Mouse (Mus musculus): ENCODE data around the gene Myh14. TPM values are rescaled to one million over a fixed set of nuclear protein-coding genes. Genes with fewer than 3 reads are reported as not detected.

Myh14 gene
- polyA plus RNA-seq, 1 experiment from 2014 or later, result 3.3 TPM

- under 1% methylated on average over 18 of the region's 18 CpGs for WGBS
- H3K4me1 ChIP-seq (replicated peaks), result peaks cover 52% of the 10 kb centered on the region
- peak overlapping the region; percentile 70 for H3K4me3 ChIP-seq
- no peaks in the 10 kb centered on the region for H3K36me3 ChIP-seq
- ATAC-seq (ENCODE audit: low FRiP score, low read depth), result peak; percentile 31; the same call in 1 of the 2 replicates
- H3K9me3 ChIP-seq, result no peaks in the 10 kb centered on the region
- H3K27me3 ChIP-seq, result peaks cover 3% of the 10 kb centered on the region; the same call in 1 of the 2 replicates
- peak overlapping the region; percentile 80 for H3K27ac ChIP-seq (replicated peaks)
- peak overlapping the region; percentile 92 for H3K4me2 ChIP-seq
- peak overlapping the region; percentile 51 for H3K9ac ChIP-seq
Observed at GRCm38 (mm10) chr7:44586930-44587329, 83.7 kb downstream of the Myh14 start.

GRCm38 (mm10) chr7:44586518-44586917, 84.1 kb downstream of the Myh14 start:
- peaks cover 48% of the 10 kb centered on the region for H3K4me1 ChIP-seq (replicated peaks)
- peak overlapping the region; percentile 70 for H3K4me3 ChIP-seq
- peak overlapping the region; percentile 92 for H3K4me2 ChIP-seq
- H3K9me3 ChIP-seq, result no peaks in the 10 kb centered on the region
- ATAC-seq (ENCODE audit: low FRiP score, low read depth), result no peak
- H3K36me3 ChIP-seq, result no peaks in the 10 kb centered on the region
- no peaks in the 10 kb centered on the region; the same call in 1 of the 2 replicates for H3K27me3 ChIP-seq
- peak overlapping the region; percentile 80 for H3K27ac ChIP-seq (replicated peaks)
- H3K9ac ChIP-seq, result peak overlapping the region; percentile 51
- 7% methylated on average over 19 of the region's 19 CpGs for WGBS

- ATAC-seq (ENCODE audit: low FRiP score, low read depth), result no peak
- no peak overlapping the region for H3K27ac ChIP-seq (replicated peaks)
- no peak overlapping the region for H3K4me3 ChIP-seq
- H3K27me3 ChIP-seq, result no peaks in the 10 kb centered on the region
- H3K9ac ChIP-seq, result no peak overlapping the region
- no peak overlapping the region for H3K4me2 ChIP-seq
- 95% methylated on average over 6 of the region's 6 CpGs for WGBS
- H3K9me3 ChIP-seq, result no peaks in the 10 kb centered on the region
- peaks cover 40% of the 10 kb centered on the region for H3K4me1 ChIP-seq (replicated peaks)
- no peaks in the 10 kb centered on the region for H3K36me3 ChIP-seq
Observed at GRCm38 (mm10) chr7:44585606-44586005, 85.0 kb downstream of the Myh14 start.

- Histone ChIP-seq H3K4me3 (no peak overlapping the region), H3K27ac (replicated peaks) (no peak overlapping the region), H3K4me1 (replicated peaks) (peaks cover 35% of the 10 kb centered on the region), H3K9ac (no peak overlapping the region), H3K9me3 (no peaks in the 10 kb centered on the region), H3K4me2 (no peak overlapping the region), H3K36me3 (no peaks in the 10 kb centered on the region), H3K27me3 (no peaks in the 10 kb centered on the region)
- WGBS, result 91% methylated on average over 6 of the region's 6 CpGs
- no peak for ATAC-seq (ENCODE audit: low FRiP score, low read depth)
Observed at GRCm38 (mm10) chr7:44584921-44585320, 85.7 kb downstream of the Myh14 start.

- peaks cover 29% of the 10 kb centered on the region for H3K4me1 ChIP-seq (replicated peaks)
Observed at GRCm38 (mm10) chr7:44584265-44584804, 86.3 kb downstream of the Myh14 start.

GRCm38 (mm10) chr7:44583146-44583545, 87.5 kb downstream of the Myh14 start:
- H3K9ac ChIP-seq, result no peak overlapping the region
- no peak overlapping the region for H3K4me3 ChIP-seq
- H3K27ac ChIP-seq (replicated peaks), result no peak overlapping the region
- no peak overlapping the region for H3K4me2 ChIP-seq
- H3K36me3 ChIP-seq, result no peaks in the 10 kb centered on the region
- no peaks in the 10 kb centered on the region for H3K27me3 ChIP-seq
- peaks cover 4% of the 10 kb centered on the region; the same call in 1 of the 2 replicates for H3K9me3 ChIP-seq
- WGBS, result 92% methylated on average over 1 of the region's 1 CpGs
- no peak for ATAC-seq (ENCODE audit: low FRiP score, low read depth)
- H3K4me1 ChIP-seq (replicated peaks), result peaks cover 19% of the 10 kb centered on the region

More at GRCm38 (mm10) chr7:44584265-44584804, 86.3 kb downstream of the Myh14 start:
- H3K36me3 ChIP-seq, result no peaks in the 10 kb centered on the region
- H3K27me3 ChIP-seq, result no peaks in the 10 kb centered on the region
- H3K4me2 ChIP-seq, result no peak overlapping the region
- no peak overlapping the region for H3K4me3 ChIP-seq
- ATAC-seq (ENCODE audit: low FRiP score, low read depth), result no peak
- H3K9ac ChIP-seq, result no peak overlapping the region
- H3K27ac ChIP-seq (replicated peaks), result no peak overlapping the region
- WGBS, result 86% methylated on average over 4 of the region's 4 CpGs
- H3K9me3 ChIP-seq, result no peaks in the 10 kb centered on the region

- Histone ChIP-seq H3K4me2 (no peak overlapping the region), H3K36me3 (no peaks in the 10 kb centered on the region), H3K9ac (no peak overlapping the region), H3K4me3 (no peak overlapping the region), H3K4me1 (replicated peaks) (peaks cover 15% of the 10 kb centered on the region), H3K9me3 (peaks cover 4% of the 10 kb centered on the region; the same call in 1 of the 2 replicates), H3K27me3 (no peaks in the 10 kb centered on the region), H3K27ac (replicated peaks) (no peak overlapping the region)
- 75% methylated on average over 5 of the region's 5 CpGs for WGBS
- no peak for ATAC-seq (ENCODE audit: low FRiP score, low read depth)
Observed at GRCm38 (mm10) chr7:44582709-44583108, 87.9 kb downstream of the Myh14 start.

- no peaks in the 10 kb centered on the region for H3K27me3 ChIP-seq
- H3K27ac ChIP-seq (replicated peaks), result no peak overlapping the region
- peaks cover 4% of the 10 kb centered on the region; the same call in 1 of the 2 replicates for H3K9me3 ChIP-seq
- H3K4me3 ChIP-seq, result no peak overlapping the region
- no peak overlapping the region for H3K9ac ChIP-seq
- no peak overlapping the region for H3K4me2 ChIP-seq
- no peaks in the 10 kb centered on the region for H3K36me3 ChIP-seq
- ATAC-seq (ENCODE audit: low FRiP score, low read depth), result no peak
- H3K4me1 ChIP-seq (replicated peaks), result peaks cover 5% of the 10 kb centered on the region; the same call in 1 of the 2 replicates
- 79% methylated on average over 6 of the region's 6 CpGs for WGBS
Observed at GRCm38 (mm10) chr7:44581637-44582036, 89.0 kb downstream of the Myh14 start.

GRCm38 (mm10) chr7:44576333-44576844, 94.3 kb downstream of the Myh14 start:
- H3K4me2 ChIP-seq, result no peak overlapping the region
- no peaks in the 10 kb centered on the region for H3K4me1 ChIP-seq (replicated peaks)
- ATAC-seq (ENCODE audit: low FRiP score, low read depth), result no peak
- WGBS, result 59% methylated on average over 5 of the region's 5 CpGs
- no peak overlapping the region for H3K9ac ChIP-seq
- no peak overlapping the region for H3K4me3 ChIP-seq
- H3K36me3 ChIP-seq, result no peaks in the 10 kb centered on the region
- H3K9me3 ChIP-seq, result peaks cover 4% of the 10 kb centered on the region; the same call in 1 of the 2 replicates
- H3K27me3 ChIP-seq, result no peaks in the 10 kb centered on the region
- no peak overlapping the region for H3K27ac ChIP-seq (replicated peaks)

GRCm38 (mm10) chr7:44572956-44573484, 97.6 kb downstream of the Myh14 start:
- ATAC-seq (ENCODE audit: low FRiP score, low read depth), result no peak
- Histone ChIP-seq H3K9me3 (no peaks in the 10 kb centered on the region), H3K9ac (no peak overlapping the region), H3K27me3 (no peaks in the 10 kb centered on the region), H3K36me3 (no peaks in the 10 kb centered on the region), H3K4me2 (no peak overlapping the region), H3K27ac (replicated peaks) (no peak overlapping the region), H3K4me1 (replicated peaks) (no peaks in the 10 kb centered on the region), H3K4me3 (no peak overlapping the region)
- WGBS, result 69% methylated on average over 5 of the region's 5 CpGs

- no peak for ATAC-seq (ENCODE audit: low FRiP score, low read depth)
- H3K27ac ChIP-seq (replicated peaks), result no peak within 1 kb of the TSS
- H3K4me1 ChIP-seq (replicated peaks), result no peaks in the 10 kb centered on the region
- 30% methylated on average over 7 of the region's 7 CpGs for WGBS
- no peaks in the 10 kb centered on the region for H3K27me3 ChIP-seq
- H3K36me3 ChIP-seq, result no peaks in the 10 kb centered on the region
- no peaks in the 10 kb centered on the region for H3K9me3 ChIP-seq
- H3K4me2 ChIP-seq, result no peak within 1 kb of the TSS
- no peak within 1 kb of the TSS for H3K4me3 ChIP-seq
- H3K9ac ChIP-seq, result no peak within 1 kb of the TSS
Observed at GRCm38 (mm10) chr7:44572213-44572701, 98.4 kb downstream of the Myh14 start, which contains the start of gene Napsa. Napsa (plus strand) TSS chr7:44572380.

- no peaks in the 10 kb centered on the region for H3K27me3 ChIP-seq
- H3K36me3 ChIP-seq, result no peaks in the 10 kb centered on the region
- WGBS, result 32% methylated on average over 4 of the region's 4 CpGs
- no peak overlapping the region for H3K4me2 ChIP-seq
- no peak overlapping the region for H3K27ac ChIP-seq (replicated peaks)
- H3K9ac ChIP-seq, result no peak overlapping the region
- no peak for ATAC-seq (ENCODE audit: low FRiP score, low read depth)
- no peak overlapping the region for H3K4me3 ChIP-seq
- no peaks in the 10 kb centered on the region for H3K9me3 ChIP-seq
- H3K4me1 ChIP-seq (replicated peaks), result no peaks in the 10 kb centered on the region
Observed at GRCm38 (mm10) chr7:44571811-44572210, 98.8 kb downstream of the Myh14 start.
